Mouse (Mus musculus): ENCODE results near the gene Hist1h2bf.

The Hist1h2bf gene

GRCm38 (mm10) chr13:23529480-23530165 lies 44.4 kb downstream of the Hist1h2bf start:
- DNase-seq (ENCODE audit: low spot score in 2 of 2) = no peak

GRCm38 (mm10) chr13:23529005-23529404 lies 45.0 kb downstream of the Hist1h2bf start:
- no peak for DNase-seq (ENCODE audit: low spot score in 2 of 2)

GRCm38 (mm10) chr13:23526312-23526711 lies 47.7 kb downstream of the Hist1h2bf start:
- DNase-seq (ENCODE audit: low spot score in 2 of 2) = peak; percentile 85 to 90

- no peak for DNase-seq (ENCODE audit: low spot score in 2 of 2)
Measured at GRCm38 (mm10) chr13:23525901-23526300, 48.1 kb downstream of the Hist1h2bf start.

- DNase-seq (ENCODE audit: low spot score in 2 of 2) = peak; percentile 55 to 60
Measured at GRCm38 (mm10) chr13:23524654-23525053, 49.3 kb downstream of the Hist1h2bf start.

- no peak for DNase-seq (ENCODE audit: low spot score in 2 of 2)
Measured at GRCm38 (mm10) chr13:23523976-23524375, 50.0 kb downstream of the Hist1h2bf start.

All from spleen, postnatal 36 days (tissue).